In genomic region chr11:3539826-3540196, GRCm38 (mm10) we compare ENCODE assay signal across 8 mouse cellular contexts. TPM values are rescaled to one million over a fixed set of nuclear protein-coding genes. Genes with fewer than 3 reads are reported as not detected.
DNase-seq lines count a peak whose midpoint lies in the region; ATAC-seq and TF ChIP-seq lines count a peak whose summit lies in the region.

No protein-coding gene starts in this region.

- no peak for TF ChIP-seq EP300 in MEL (IDR thresholded peaks at IDR 0.05; ENCODE audit: low read depth in 1 of 2, low read length in 2 of 2)

- peak; percentile 3 to 16 (median 14); a peak in 1 of 6 replicates for TF ChIP-seq CTCF in MEL (IDR thresholded peaks at IDR 0.05 in 2 of 3, conservative IDR thresholded peaks at IDR 0.05 in 1 of 3; ENCODE audit: control insufficient read depth in 1 of 3, insufficient read depth in 1 of 3, low read depth in 2 of 3, low read length in 3 of 3, poor library complexity in 1 of 3, severe bottlenecking in 1 of 3)

- no peak for TF ChIP-seq RAD21 in MEL (IDR thresholded peaks at IDR 0.05; ENCODE audit: low read depth, low read length)

- peaks cover 35% of the 10 kb centered on the region for H3K4me1 ChIP-seq in heart, embryonic 12.5 days (replicated peaks)
- H3K4me1 ChIP-seq in MEL (ENCODE audit: control insufficient read depth in 1 of 2, insufficient read depth in 2 of 2, low read length in 2 of 2): peaks cover 4 to 30% of the 10 kb centered on the region in 2 experiments
- H3K4me1 ChIP-seq in hindbrain, embryonic 11.5 days (replicated peaks; ENCODE audit: control insufficient read depth, insufficient read depth, low read length): peaks cover 6% of the 10 kb centered on the region
- H3K4me1 ChIP-seq in midbrain, embryonic 10.5 days: peaks cover 39% of the 10 kb centered on the region

- DNase-seq in heart, adult 8-10 months (ENCODE audit: low spot score): no peak
- DNase-seq in MEL (ENCODE audit: low read depth, low spot score): peak; percentile 67
- DNase-seq in hindbrain, embryonic 11.5 days (ENCODE audit: low spot score): no peak
- DNase-seq in midbrain, embryonic 10.5 days (ENCODE audit: low spot score): no peak
- no peak for DNase-seq in urinary bladder, postnatal 10 days (ENCODE audit: low spot score)
- DNase-seq in frontal cortex, postnatal 10 days (ENCODE audit: low spot score in 2 of 2): no peak
- DNase-seq in testis, postnatal 14 days (ENCODE audit: low spot score): no peak

- no peak overlapping the region for H3K9ac ChIP-seq in heart, embryonic 12.5 days
- peak overlapping the region; percentile 57 for H3K9ac ChIP-seq in MEL (ENCODE audit: control insufficient read depth, low read depth, low read length, poor library complexity, severe bottlenecking)
- no peak overlapping the region for H3K9ac ChIP-seq in hindbrain, embryonic 11.5 days (ENCODE audit: low read depth, low read length)

- peaks cover 3% of the 10 kb centered on the region; the same call in 1 of the 2 replicates for H3K79me2 ChIP-seq in MEL (ENCODE audit: control insufficient read depth, insufficient read depth, low read length, poor library complexity)

- no peak overlapping the region for H3K27ac ChIP-seq in heart, embryonic 12.5 days (ENCODE audit: poor library complexity, severe bottlenecking)
- H3K27ac ChIP-seq in MEL (ENCODE audit: control insufficient read depth, low read depth, low read length): no peak overlapping the region
- H3K27ac ChIP-seq in hindbrain, embryonic 11.5 days (ENCODE audit: low read depth, low read length): no peak overlapping the region
- peak overlapping the region; percentile 87 for H3K27ac ChIP-seq in midbrain, embryonic 10.5 days (replicated peaks)

- peak overlapping the region; percentile 71 for H3K4me3 ChIP-seq in heart, embryonic 12.5 days
- peak overlapping the region; percentile 72 to 73 for H3K4me3 ChIP-seq in MEL (ENCODE audit: control insufficient read depth in 1 of 2, insufficient read depth in 1 of 2, low read depth in 2 of 2, low read length in 2 of 2)
- H3K4me3 ChIP-seq in hindbrain, embryonic 11.5 days (ENCODE audit: low read depth, low read length): no peak overlapping the region
- peak overlapping the region; percentile 73 for H3K4me3 ChIP-seq in midbrain, embryonic 10.5 days

- peaks cover 6% of the 10 kb centered on the region; the same call in 1 of the 2 replicates for H3K36me3 ChIP-seq in heart, embryonic 12.5 days
- H3K36me3 ChIP-seq in MEL (ENCODE audit: control insufficient read depth in 1 of 2, insufficient read depth in 2 of 2, low read length in 2 of 2): peaks cover 0 to 10% of the 10 kb centered on the region in 2 experiments; a peak in 2 of 4 replicates
- H3K36me3 ChIP-seq in hindbrain, embryonic 11.5 days (ENCODE audit: control insufficient read depth, insufficient read depth, low read length): no peaks in the 10 kb centered on the region
- H3K36me3 ChIP-seq in midbrain, embryonic 10.5 days: peaks cover 3% of the 10 kb centered on the region; the same call in 1 of the 2 replicates

- no peak for TF ChIP-seq POLR2A in MEL (IDR thresholded peaks at IDR 0.05; ENCODE audit: control insufficient read depth in 1 of 2, insufficient read depth in 1 of 2, low read depth in 1 of 2, low read length in 2 of 2, poor library complexity in 1 of 2)

- H3K9me3 ChIP-seq in heart, embryonic 12.5 days (replicated peaks): peaks cover 6% of the 10 kb centered on the region
- no peaks in the 10 kb centered on the region for H3K9me3 ChIP-seq in MEL (replicated peaks; ENCODE audit: insufficient read depth, low read length)
- peaks cover 3% of the 10 kb centered on the region; the same call in 1 of the 2 replicates for H3K9me3 ChIP-seq in hindbrain, embryonic 11.5 days (ENCODE audit: control insufficient read depth, low read length)
- peaks cover 5% of the 10 kb centered on the region for H3K9me3 ChIP-seq in midbrain, embryonic 10.5 days (replicated peaks)

- H3K4me2 ChIP-seq in heart, embryonic 12.5 days: peak overlapping the region; percentile 74
- H3K4me2 ChIP-seq in hindbrain, embryonic 11.5 days (replicated peaks; ENCODE audit: low read depth, low read length): peak overlapping the region; percentile 48

- ATAC-seq in heart, embryonic 12.5 days (ENCODE audit: insufficient number of reproducible peaks, low FRiP score): no peak
- no peak for ATAC-seq in hindbrain, embryonic 11.5 days (ENCODE audit: low FRiP score)

- no peaks in the 10 kb centered on the region for H3K27me3 ChIP-seq in heart, embryonic 12.5 days (replicated peaks)
- no peaks in the 10 kb centered on the region for H3K27me3 ChIP-seq in MEL (ENCODE audit: control insufficient read depth in 1 of 2, insufficient read depth in 2 of 2, low read length in 2 of 2)
- no peaks in the 10 kb centered on the region for H3K27me3 ChIP-seq in hindbrain, embryonic 11.5 days (ENCODE audit: control insufficient read depth, insufficient read depth, low read length)
- peaks cover 13% of the 10 kb centered on the region for H3K27me3 ChIP-seq in midbrain, embryonic 10.5 days (ENCODE audit: low read depth, poor library complexity, severe bottlenecking)

- 70% methylated on average over 4 of the region's 4 CpGs for WGBS in heart, embryonic 12.5 days
- 81% methylated on average over 4 of the region's 4 CpGs for WGBS in hindbrain, embryonic 11.5 days
- 85% methylated on average over 4 of the region's 4 CpGs for WGBS in midbrain, embryonic 10.5 days

TF ChIP-seq in MEL, 35 proteins besides CTCF, POLR2A, EP300 and RAD21:
- TF ChIP-seq GABPA (IDR thresholded peaks at IDR 0.05; ENCODE audit: low read depth, low read length) (no peak), GATA1 (IDR thresholded peaks at IDR 0.05; ENCODE audit: low read depth, low read length) (peak; percentile 41), MAX (IDR thresholded peaks at IDR 0.05; ENCODE audit: low read length) (no peak), TCF12 (IDR thresholded peaks at IDR 0.05; ENCODE audit: low read depth, low read length) (no peak), USF1 (IDR thresholded peaks at IDR 0.05; ENCODE audit: low read depth, low read length) (no peak), ZNF384 (IDR thresholded peaks at IDR 0.05; ENCODE audit: low read depth, low read length) (no peak)

RNA-seq across cellular contexts. Expression of gene Smtn, which starts 0.6 kb away (rescaled TPM):
- polyA plus RNA-seq in heart, embryonic 12.5 days (2016; fragmentation: Nextera tagmentation; extraction: Ambion mirVana): 94.7 and 95.3 TPM in 2 replicates
- total RNA-seq in heart, adult 8-10 months (2022): 100 to 1,000 TPM; 128 to 185 (median 149) TPM
- 203 and 204 TPM in 2 replicates for total RNA-seq in MEL (2012; rRNA removed)
- polyA plus RNA-seq in MEL (2012; ENCODE audit: insufficient read depth in 1 of 2, insufficient read length in 2 of 2, low read depth in 1 of 2, low replicate concordance in 2 of 2, missing spikeins in 1 of 2): 100 to 1,000 TPM in 1 of 2 experiments, not detected in 1; 370 TPM
- 27.0 and 27.5 TPM in 2 replicates for polyA plus RNA-seq in hindbrain, embryonic 11.5 days (2014; fragmentation: Nextera tagmentation; extraction: Ambion mirVana)
- 40.2 and 45.4 TPM in 2 replicates for polyA plus RNA-seq in midbrain, embryonic 10.5 days (2016; fragmentation: Nextera tagmentation; extraction: Ambion mirVana)

RNA-seq across cellular contexts. Expression of gene Selenom, which starts 25.3 kb away (rescaled TPM):
- polyA plus RNA-seq in heart, embryonic 12.5 days (2016; fragmentation: Nextera tagmentation; extraction: Ambion mirVana): 125 and 129 TPM in 2 replicates
- total RNA-seq in heart, adult 8-10 months (2022): 10 to 100 TPM; 33.5 to 51.0 (median 41.9) TPM
- total RNA-seq in MEL (2012; rRNA removed): 28.7 and 29.5 TPM in 2 replicates
- 10 to 100 TPM in 1 of 2 experiments, not detected in 1; 35.4 TPM for polyA plus RNA-seq in MEL (2012; ENCODE audit: insufficient read depth in 1 of 2, insufficient read length in 2 of 2, low read depth in 1 of 2, low replicate concordance in 2 of 2, missing spikeins in 1 of 2)
- 66.5 and 67.4 TPM in 2 replicates for polyA plus RNA-seq in hindbrain, embryonic 11.5 days (2014; fragmentation: Nextera tagmentation; extraction: Ambion mirVana)
- 43.8 and 49.2 TPM in 2 replicates for polyA plus RNA-seq in midbrain, embryonic 10.5 days (2016; fragmentation: Nextera tagmentation; extraction: Ambion mirVana)

RNA-seq across cellular contexts. Expression of gene Inpp5j, which starts 35.2 kb away (rescaled TPM):
- 11.4 and 11.5 TPM in 2 replicates for polyA plus RNA-seq in heart, embryonic 12.5 days (2016; fragmentation: Nextera tagmentation; extraction: Ambion mirVana)
- 10 to 100 TPM; 19.9 to 24.1 (median 22.7) TPM for total RNA-seq in heart, adult 8-10 months (2022)
- 0.23 TPM in 2 replicates for total RNA-seq in MEL (2012; rRNA removed)
- polyA plus RNA-seq in MEL (2012; ENCODE audit: insufficient read depth in 1 of 2, insufficient read length in 2 of 2, low read depth in 1 of 2, low replicate concordance in 2 of 2, missing spikeins in 1 of 2): 1 to 10 TPM in 1 of 2 experiments, not detected in 1; 2.9 TPM
- polyA plus RNA-seq in hindbrain, embryonic 11.5 days (2014; fragmentation: Nextera tagmentation; extraction: Ambion mirVana): 0.09 and 0.29 TPM in 2 replicates
- polyA plus RNA-seq in midbrain, embryonic 10.5 days (2016; fragmentation: Nextera tagmentation; extraction: Ambion mirVana): 0.16 and 0.24 TPM in 2 replicates

RNA-seq across cellular contexts. Expression of gene Pla2g3, which starts 51.7 kb away (rescaled TPM):
- polyA plus RNA-seq in heart, embryonic 12.5 days (2016; fragmentation: Nextera tagmentation; extraction: Ambion mirVana): 0.26 and 0.30 TPM in 2 replicates
- total RNA-seq in heart, adult 8-10 months (2022): under 1 TPM in 2 of 4 experiments, not detected in 2; 0.14 to 0.16 TPM
- total RNA-seq in MEL (2012; rRNA removed): 0.15 and 0.29 TPM in 2 replicates
- under 1 TPM in 1 of 2 experiments, not detected in 1; 0.39 TPM for polyA plus RNA-seq in MEL (2012; ENCODE audit: insufficient read depth in 1 of 2, insufficient read length in 2 of 2, low read depth in 1 of 2, low replicate concordance in 2 of 2, missing spikeins in 1 of 2)
- 0.60 and 0.86 TPM in 2 replicates for polyA plus RNA-seq in hindbrain, embryonic 11.5 days (2014; fragmentation: Nextera tagmentation; extraction: Ambion mirVana)
- 0.75 and 0.89 TPM in 2 replicates for polyA plus RNA-seq in midbrain, embryonic 10.5 days (2016; fragmentation: Nextera tagmentation; extraction: Ambion mirVana)
